Mouse (Mus musculus) embryonic fibroblast, embryonic 13.5 days (primary cell): ENCODE results near the gene Tmem200b.

ENCODE experiments used
- CTCF ChIP-seq: IDR thresholded peaks from 2 replicates; pipeline ENCODE4 v1.5.1; 2011; ENCODE audit warnings: mild to moderate bottlenecking, control low read depth, low read length, moderate library complexity, borderline replicate concordance; ENCODE audit not compliant: insufficient read depth
- POLR2A ChIP-seq: IDR thresholded peaks from 2 replicates; pipeline ENCODE4 v1.6.1; 2011; ENCODE audit warnings: low read depth, mild to moderate bottlenecking, control low read depth, low read length, moderate library complexity

DNA sequence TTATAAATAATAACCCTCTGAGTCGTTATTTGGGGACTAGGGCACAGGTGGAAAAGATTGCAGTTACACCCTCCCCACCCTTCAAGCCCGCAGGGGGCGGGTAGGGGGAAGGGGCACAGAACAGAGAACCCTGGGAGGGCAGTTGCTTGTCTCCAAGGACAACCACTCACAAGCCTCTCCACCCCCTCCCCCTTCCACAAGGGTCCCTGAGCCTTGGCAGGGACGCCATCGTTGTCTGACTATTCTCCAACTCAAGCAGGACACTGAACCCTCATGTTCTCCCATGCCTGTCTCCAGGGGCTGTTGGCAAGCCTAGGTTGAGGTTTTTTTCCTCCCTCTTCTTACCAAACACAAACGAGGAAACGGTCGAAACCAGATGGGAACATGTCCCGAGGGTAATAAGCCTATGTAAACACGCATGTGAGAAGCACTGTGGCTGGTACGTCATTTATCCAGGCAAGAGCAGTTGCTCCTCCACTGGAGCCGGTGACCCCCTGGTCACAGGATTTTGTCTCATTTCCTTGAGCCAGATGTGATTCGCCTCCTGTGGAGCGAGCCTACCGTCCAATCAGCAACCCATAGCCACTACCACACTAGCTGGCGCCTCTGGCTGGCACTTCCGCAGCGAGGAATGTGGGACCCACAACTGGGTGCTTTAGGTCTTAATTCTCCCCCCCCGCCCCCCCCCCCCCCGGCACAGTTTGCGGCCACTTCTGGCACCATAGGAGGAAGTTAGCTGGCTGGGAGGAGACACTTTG lies 11.2 kb upstream of the Tmem200b start:
- TF ChIP-seq CTCF (no peak), POLR2A (no peak)
